Mouse (Mus musculus) thymus, postnatal 0 days (tissue): ENCODE data around the gene Acaa1a. TPM values are rescaled to one million over a fixed set of nuclear protein-coding genes. Genes with fewer than 3 reads are reported as not detected.
"Not testable (repeated sequence)": the region's sequence is repeated elsewhere in the genome, so short reads cannot be mapped to it uniquely, and the experiment has no call there.

Experiments
- DNase-seq: peaks from one replicate; pipeline ENCODE4 v3.0.0-alpha.2; 2015; ENCODE audit warnings: low spot score
- polyA plus RNA-seq: library from polyadenylated mRNA; unstranded; fragments of >200 nt; fragmentation: Nextera tagmentation; extraction: Ambion mirVana; gene quantifications from 2 replicates; pipeline ENCODE4 v1.2.1, GENCODE M21; 2015

The Acaa1a gene
- polyA plus RNA-seq, 1 experiment from 2014 or later: 79.2 TPM

DNA sequence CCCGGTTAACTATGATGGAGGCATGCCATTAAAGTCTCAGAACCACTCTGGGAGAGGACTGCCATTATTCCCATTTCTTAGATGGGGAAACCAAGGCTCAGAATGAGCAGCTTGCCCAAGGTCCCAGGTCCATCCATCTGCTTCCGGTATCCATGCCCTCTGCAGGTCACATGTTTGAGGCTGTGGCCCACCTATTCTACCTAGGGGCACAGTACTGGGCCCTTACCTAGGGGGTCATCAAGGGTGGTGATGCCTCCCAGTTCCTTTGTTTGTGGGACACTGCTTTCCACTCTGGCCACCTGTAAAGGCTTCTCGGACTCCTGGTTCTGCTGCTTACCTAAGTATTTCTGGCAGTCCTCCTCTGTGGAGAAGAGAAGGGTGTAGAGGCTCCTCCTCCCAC, 1.1 kb upstream of the Acaa1a start:
- DNase-seq: no peak

DNA sequence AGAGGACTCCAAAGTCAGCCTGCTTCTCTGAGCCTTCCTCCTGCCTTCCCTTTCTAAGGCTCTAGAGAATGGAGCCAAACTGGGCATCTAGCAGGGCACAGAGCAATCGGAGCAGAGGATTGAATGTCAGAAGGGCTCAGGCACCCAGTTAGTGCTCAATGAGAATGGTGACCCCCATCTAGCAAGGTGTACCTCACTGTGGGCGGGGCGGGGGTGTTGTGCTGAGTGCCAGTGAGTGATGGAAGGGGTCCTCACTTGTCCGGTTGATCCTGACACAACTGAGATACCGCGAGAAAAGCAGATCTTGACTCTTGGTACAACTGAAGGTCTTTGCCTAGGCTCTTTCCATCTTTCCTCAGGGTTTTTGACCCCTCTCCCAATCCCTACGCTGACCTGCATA, 370 bp upstream of the Acaa1a start:
- DNase-seq: no peak

DNA sequence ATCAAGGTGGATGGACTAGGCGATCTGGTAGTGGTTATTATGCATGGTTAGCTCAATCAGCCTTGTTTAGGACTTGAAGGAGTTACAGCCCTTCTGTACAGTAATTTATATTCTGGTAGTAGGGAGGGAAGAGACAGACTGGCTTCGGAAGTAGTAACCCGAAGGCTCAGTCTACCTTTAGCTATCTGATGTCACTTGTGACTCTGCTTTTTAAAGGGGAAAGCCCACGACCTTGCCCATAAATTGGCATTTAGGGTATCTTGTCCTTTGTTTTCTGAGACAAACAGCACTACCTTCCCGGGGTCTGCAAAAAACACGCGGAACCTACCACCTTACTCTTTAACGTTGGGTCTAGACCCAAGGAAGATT, 720 bp downstream of the Acaa1a start:
- no peak for DNase-seq

DNA sequence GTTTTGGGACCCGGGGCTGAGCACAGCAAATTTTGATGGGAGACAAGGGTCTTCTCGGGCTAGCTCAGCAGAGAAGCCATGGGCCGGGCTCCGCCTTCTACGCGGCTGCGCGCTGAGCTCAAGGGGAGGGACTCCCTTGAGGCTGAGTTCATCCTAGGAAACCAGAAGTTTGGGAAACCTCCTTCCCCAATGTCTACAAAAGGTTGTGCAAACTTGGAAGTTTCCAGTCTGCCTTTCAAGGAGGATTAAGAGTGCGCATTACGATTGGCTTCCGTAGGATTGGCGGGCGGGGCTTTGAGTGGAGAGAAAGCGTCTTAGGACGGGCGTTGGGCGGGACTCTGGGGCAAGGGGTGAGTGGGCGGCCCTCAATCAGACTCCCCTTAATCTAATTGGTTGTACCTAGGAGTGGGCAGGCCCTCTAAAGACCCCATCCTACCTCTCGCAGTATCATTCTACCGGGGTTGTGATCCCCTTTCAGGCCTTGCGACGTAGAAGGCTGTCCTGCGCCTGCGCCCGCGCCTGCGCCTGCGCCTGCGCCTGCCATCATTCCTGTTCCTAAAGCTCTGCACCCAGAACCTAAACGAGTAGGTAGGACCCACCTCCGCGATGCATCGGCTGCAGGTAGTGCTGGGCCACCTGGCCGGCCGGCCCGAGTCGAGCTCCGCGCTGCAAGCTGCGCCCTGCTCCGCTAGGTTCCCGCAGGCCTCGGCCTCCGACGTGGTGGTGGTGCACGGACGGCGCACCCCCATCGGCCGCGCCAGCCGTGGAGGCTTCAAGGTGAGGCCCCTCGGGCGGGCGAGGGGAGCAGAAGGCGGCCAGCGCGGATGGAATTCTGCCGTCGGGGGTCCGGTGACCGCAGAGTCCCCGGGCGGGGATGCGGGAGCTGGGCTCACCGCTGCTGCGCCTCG, 1.7 kb downstream of the Acaa1a start, which contains the start of gene Myd88:
TSS of gene Myd88 (minus strand) at position 503 of the 908 bp plus-strand sequence.
- DNase-seq: peak; percentile 96

DNA sequence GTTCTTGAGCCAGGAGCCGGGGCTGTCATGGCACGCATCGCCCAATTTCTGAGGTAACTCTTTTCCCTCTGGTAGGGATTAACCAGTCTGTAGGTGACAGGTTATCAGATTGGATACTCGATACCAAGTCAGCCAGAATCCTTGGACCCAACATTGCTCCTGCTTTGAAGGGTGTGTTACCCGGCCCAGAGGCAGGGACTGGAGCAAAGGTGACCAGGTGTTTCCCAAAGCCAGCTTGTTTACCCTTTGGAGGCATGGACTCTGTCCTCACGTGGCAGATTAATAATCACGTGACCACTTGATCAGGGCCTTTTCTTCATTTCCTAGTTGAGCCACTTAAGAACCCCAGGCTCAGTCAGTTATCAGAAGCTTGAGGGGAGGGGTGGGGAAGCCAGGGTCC, 3.3 kb downstream of the Acaa1a start:
- no peak for DNase-seq

DNA sequence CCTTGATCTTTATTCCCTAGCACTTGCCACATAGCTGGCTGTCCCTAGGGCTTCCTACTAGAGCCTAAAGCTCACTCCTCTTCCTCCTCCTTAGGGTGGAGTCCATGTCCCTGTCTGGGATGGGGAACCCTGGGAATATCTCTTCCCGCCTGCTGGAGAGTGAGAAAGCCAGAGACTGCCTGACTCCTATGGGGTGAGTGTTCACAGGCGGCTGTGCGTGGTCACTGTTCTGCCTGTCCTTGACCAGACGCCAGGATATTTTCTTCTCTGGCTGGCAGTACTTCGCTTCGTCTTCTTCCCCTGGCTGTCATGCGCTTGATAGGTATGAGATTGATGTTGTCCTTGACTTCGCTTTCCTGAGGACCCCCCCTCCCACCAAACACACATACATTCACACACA, 6.9 kb downstream of the Acaa1a start:
- no peak for DNase-seq

DNA sequence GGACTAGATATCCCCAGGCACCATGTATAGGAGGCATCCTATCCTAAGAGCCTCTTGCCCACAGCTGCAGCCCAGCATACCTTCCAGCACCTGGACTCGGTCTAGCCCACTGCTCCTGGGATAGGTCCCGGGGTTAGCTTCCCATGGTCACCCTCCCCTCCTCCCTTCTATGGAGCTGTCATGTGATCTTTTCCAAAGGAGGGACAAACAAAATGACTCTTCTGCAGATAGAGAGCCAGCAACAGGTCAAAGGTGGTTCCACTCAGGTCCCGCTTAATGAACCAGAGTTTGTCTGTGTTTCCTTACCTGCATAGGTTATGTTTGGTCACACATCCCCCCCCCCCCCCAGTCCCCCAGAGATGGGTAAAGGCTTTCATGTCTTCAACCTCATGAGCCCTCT, 11.1 kb downstream of the Acaa1a start:
- no peak for DNase-seq

DNA sequence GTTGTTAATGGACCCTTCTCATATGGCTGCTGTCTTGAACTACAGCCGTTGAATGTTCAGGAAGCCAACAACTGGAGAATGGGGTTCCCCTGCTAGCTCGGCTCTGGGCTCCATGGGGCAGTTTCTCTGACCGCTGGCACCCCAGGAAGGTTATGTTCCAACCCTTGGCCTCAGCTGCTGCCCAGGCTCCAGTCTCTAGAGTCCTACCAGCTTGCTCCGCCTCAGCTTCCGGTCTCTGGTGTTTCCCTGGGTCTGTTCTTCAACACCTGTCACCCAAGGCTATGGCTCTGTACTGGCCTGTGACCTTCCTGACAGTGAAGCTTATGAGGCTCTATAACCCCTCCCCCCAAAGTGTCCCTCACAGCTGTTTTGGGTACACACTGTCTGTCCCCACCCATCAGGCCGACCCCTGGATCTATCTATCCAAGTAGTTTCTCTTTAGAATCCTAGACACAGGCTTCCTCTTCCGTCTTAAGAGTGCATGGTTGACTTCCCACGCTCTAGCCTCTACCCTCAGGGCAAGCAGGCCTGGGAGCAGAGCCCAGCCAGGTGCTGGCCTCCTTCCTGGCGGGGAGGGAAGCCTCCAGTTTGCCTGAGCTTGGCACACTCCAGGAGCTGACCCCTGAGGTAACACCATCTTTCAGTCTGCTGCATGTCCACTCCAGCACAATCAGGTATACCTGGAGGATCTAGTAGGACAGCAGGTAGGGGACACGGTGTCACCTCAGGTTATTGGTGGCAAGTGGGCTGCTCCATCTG, 11.7 kb downstream of the Acaa1a start:
- no peak for DNase-seq

DNA sequence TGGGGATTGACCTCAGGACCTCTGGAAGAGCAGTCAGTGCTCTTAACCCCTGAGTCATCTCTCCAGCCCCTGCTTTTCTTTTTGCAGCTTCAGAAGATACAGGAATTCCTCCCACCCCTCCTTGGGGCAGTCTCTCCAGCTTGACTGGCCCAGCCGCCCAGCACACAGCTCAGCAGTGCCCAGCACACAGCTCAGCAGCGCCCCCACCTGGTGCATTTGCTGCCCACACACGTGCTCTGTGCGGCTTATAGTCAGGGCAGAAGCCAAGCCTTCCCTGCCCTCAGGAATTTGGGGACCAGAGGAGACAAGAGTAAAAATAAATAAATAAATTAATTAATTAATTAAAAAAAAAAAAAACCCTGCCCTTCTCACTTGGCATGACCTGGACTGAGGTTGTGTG, 12.6 kb downstream of the Acaa1a start:
- DNase-seq: peak; percentile 69

DNA sequence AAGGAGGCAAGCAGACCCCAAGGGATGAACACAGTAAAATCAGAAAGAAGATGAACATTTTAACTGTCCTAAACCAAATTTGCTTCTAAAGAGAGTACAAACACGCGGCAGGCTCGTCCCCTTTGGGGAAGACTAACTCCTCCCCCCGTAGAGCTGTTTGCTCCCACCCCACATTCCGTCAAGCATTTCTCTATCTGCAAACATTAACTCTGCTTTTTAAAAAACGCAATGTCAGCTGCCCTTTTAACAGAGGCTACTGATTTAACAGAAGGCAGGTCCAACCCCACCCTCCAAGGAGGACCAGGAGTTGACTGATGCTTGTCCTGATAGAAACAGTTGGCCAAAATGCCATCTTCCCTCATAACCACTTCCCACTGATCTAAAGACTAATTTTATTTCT, 14.4 kb downstream of the Acaa1a start:
- no peak for DNase-seq

DNA sequence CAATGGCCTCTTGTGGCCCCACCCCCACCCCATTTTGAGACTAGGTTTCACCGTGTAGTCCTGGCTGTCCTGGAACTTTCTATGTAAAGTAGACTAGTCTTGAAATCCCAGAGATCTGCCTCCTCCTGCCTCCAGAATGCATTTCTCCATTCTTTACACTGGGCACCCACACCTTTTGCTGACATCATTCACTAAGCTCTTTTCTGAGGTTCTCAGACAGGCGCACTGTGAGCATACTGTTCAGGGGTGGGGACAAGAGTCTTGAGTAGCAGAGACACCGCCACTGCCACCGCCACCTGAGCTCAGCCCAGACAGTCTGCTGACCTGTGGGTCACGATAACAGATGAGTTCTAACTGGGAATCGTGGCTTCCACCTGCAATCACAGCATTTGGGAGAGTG, 16.5 kb downstream of the Acaa1a start:
- no peak for DNase-seq

DNA sequence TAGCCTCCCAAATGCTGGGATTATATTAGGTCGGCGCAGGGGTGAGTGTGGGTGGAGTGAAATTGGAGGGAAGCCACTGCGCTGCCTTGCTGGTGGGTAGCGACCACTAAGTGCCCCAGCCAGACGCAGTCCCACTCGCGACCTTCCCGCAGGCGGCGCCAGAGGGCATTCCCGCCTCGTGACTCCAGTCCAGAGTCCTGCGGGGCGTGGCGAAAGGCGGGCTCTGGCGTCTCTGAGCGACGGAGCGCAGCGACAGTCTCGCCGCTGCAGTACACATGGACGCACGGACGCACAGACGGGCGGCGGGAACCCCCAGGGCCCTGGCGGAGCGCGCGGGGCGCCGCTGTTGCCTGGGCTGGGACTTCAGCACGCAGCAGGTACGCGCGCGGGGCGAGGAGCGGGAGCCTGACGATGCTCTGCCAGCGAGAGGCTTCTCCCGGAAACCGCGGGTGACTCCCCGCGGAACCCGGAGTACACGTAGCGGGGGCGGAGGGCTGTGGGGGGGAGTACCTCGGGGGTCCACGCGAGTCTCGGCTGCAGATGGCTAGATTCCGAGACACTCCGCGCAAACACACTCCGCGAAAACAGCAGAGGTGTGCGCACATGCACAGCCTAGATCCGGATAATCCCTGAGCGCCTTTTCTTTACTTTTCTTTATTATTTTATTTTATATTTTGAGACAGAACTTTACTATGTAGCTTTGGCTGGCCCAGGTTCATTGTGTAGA, 18.0 kb downstream of the Acaa1a start, which contains the start of gene Xylb:
TSS of gene Xylb (plus strand) at position 51 of the 727 bp plus-strand sequence.
- DNase-seq: peak; percentile 76

DNA sequence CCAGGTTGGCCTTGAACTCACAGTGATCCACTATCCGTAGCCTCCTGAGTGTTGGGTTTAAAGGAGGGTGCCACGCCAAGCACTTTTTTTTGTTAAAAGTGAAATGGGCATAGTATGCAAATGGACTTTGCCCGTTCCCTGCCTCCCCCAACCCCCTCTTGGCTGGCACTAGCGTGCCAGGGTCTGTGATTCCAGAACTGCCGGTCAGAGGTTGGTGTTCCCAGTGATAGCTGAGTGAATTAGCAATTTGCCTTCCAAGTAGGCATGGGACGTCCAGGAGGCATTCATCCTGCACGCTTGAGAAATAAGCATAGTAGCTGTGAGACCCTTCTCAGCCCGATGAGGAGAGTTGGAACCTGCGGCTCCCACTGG, 18.6 kb downstream of the Acaa1a start:
- DNase-seq: no peak

DNA sequence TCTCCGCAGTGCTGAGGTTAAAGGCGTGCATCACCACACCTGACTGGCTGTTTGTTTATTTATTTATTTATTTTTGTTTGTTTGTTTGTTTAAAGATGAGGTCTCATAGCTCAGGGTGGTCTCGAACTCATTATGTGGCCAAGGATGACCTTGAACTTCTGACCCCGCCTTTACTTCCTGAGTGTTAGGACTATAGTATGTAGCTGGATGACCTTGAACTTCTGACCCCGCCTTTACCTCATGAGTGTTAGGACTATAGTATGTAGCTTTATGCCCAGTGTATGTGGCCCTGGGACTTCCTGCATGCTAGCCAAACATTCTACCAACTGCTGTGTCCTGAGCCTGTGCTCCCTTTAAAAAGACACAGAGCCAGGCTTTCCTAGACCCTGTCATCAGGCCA, 21.9 kb downstream of the Acaa1a start:
- no peak for DNase-seq

DNA sequence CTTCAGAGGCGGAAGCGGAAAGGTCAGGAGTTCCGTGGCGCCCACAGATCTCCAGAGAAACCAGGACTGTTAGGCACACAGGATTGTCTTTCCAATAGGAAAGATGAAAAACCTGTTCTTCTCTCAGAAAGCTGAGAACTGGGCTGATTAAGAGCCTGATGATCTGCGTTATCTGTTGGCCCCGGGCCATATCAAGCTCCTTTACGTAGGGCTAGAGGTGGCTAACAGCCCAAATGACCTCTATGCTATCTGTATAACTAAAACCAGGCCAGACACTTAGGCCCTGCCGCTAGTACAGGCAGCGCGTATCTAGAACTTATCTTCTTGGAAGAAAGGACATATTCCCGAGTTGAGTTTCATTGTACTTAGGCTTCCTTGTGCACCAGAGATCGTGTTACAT, 23.8 kb downstream of the Acaa1a start:
- DNase-seq: no peak

DNA sequence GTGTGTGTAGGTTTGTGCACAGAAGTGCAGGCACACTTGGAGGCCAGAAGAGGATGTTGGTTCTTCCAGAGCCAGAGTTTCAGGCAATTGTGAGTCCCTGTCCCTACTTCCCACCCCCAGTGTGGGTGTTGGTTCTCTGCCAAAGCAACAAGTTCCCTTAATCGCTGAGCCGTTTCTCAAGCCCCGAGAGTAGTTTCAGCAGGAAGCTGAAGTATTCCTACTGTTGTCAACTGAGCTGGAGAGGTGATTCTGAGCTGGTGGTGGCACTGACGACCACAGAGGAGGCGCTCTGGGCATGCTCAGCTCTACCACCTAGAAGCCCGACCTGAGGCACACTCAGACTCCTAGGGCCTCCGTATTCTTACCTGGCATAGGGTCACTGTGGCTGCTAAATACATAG, 25.8 kb downstream of the Acaa1a start, which contains the start of gene Slc22a14:
TSS of gene Slc22a14 (minus strand) at position 270 of the 400 bp plus-strand sequence.
- no peak for DNase-seq

DNA sequence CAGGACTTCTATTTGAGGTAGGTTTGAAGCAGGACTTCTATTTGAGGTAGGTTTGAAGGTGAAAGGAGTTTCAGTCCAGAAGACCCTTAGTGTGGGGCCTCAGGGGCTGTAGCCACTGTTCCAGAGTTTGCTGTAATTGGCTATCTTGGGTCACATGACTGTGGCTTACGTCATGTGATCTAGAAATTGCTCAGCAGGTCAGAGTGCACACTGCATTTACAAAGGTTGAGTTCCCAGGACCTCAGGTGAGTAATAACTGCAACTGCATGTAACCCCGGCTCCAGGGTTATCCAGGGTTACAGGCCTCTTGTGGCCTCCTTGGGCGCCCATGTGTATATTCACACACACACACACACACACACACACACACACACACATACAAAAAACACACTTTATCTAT, 28.9 kb downstream of the Acaa1a start:
- DNase-seq: no peak

DNA sequence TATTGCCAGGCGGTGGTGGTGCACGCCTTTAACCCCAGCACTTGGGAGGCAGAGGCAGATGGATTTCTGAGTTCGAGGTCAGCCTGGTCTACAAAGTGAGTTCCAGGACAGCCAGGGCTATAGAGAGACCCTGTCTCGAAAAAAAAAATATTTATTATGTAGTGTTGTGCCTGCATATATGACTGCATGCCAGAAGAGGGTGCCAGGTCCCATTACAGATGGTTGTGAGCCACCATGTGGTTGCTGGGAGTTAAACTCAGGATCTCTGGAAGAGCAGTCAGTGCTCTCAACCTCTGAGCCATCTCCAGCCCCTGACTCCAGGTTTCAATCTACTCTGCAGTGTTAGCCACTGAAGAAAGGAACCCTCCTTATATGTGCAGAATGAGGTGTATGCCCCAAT, 31.3 kb downstream of the Acaa1a start:
- not testable (repeated sequence) for DNase-seq

DNA sequence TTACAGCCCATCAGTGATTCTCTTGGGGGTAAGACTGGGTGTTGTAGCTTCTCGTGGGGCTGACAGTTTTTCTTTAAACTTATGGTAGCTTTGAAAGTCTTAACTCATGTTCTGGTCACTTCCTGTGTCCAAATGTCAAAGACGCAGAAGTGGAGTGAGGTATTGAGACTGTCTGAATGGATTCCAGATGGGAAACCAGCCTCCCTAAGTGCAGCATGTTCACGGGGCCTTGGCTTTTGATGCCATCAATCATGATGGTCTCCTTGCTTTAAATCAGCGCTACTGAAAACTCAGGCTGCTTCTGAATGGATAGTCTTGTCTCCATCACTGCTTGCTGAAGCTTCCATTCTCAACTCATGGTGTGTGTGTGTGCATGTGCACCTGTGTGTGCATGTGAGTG, 31.8 kb downstream of the Acaa1a start:
- DNase-seq: no peak

DNA sequence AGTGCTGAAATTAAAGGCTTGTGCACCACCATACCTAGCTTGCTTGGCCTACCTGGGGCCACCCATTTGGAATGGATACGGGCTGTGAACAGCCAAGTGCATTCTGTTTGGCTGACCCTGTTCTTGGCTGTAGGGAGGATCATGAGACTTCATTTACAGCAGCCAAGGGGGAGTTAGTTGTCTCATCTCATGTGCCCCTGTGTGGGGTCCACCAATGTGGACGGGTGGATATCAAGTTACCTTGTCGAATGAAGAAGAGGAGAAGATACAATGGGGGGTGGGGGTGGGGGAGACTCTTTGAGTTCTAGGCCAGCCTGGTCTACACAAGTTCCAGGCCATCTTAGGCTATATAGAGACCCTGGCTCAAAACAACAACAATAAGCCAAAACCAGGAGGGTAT, 35.5 kb downstream of the Acaa1a start:
- no peak for DNase-seq

DNA sequence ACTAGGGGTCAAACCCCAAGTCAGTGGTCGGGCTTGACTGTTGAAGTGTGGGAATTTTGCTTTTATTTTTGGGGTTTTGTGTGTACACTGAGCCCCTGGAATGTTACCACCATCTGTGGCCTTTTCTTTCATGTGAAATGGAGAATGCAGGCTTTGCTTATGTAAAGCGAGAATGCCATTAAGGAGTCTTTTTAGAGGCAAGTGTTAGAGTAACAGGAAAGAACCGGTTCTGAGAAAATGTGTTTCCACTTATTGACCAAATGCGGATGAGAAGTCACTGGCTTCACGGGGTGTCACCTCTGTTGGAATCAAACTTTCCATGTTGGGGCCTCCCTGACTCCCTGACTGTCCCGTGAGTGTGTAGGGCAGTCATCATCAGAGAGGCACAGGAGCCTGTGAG, 36.1 kb downstream of the Acaa1a start:
- no peak for DNase-seq

DNA sequence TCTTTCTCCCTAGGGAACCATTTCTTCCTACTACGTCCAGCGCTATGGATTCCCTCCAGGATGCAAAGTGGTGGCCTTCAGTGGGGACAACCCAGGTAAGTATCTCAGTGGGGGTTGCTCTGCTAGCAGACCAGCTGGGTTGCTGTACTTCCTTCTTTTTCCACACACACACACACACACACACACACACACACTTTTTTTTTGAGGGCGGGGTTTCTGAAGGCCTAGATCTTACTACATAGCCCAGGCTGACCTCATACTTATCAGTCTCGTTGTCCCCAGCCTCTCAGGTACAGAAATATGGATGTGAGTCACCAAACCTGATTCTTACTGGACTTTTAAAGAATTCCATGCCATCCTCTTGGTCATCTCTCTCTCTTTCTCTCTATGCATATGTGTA, 38.8 kb downstream of the Acaa1a start:
- DNase-seq: no peak
